Mouse (Mus musculus) spleen, adult 2 months (tissue): Measurements from ENCODE around the gene Rnft2. TPM values are rescaled to one million over a fixed set of nuclear protein-coding genes. Genes with fewer than 3 reads are reported as not detected.

ENCODE experiments used
- DNase-seq, 2 experiments: peaks; one replicate each; pipeline versions ENCODE4 v3.0.0 to v3.0.0-alpha.2; 2012 to 2021; ENCODE audit warnings: low spot score in 2 of 2, low read depth in 1 of 2
- H3K27ac ChIP-seq: fragments of 200-500 bp; 2 replicates; pipeline ENCODE4 v1.5.1; 2012; ENCODE audit warnings: low read length, inconsistent platforms; ENCODE audit not compliant: insufficient read depth
- H3K27me3 ChIP-seq: fragments of 200-500 bp; 2 replicates; pipeline ENCODE4 v1.6.1; 2012; ENCODE audit warnings: mild to moderate bottlenecking, moderate library complexity, low read length, inconsistent platforms; ENCODE audit not compliant: control insufficient read depth, insufficient read depth
- H3K36me3 ChIP-seq: fragments of 200-500 bp; 2 replicates; pipeline ENCODE4 v1.6.1; 2012; ENCODE audit warnings: mild to moderate bottlenecking, low read length, inconsistent platforms; ENCODE audit not compliant: control insufficient read depth, insufficient read depth
- H3K4me1 ChIP-seq: fragments of 200-500 bp; 2 replicates; pipeline ENCODE4 v1.6.1; 2011; ENCODE audit warnings: inconsistent platforms; ENCODE audit not compliant: control insufficient read depth, insufficient read depth, insufficient read length
- H3K4me3 ChIP-seq: fragments of 200-500 bp; 2 replicates; pipeline ENCODE4 v1.5.1; 2011; ENCODE audit warnings: mild to moderate bottlenecking, inconsistent platforms; ENCODE audit not compliant: insufficient read depth, insufficient read length; ENCODE audit errors: extremely low read depth
- CTCF ChIP-seq: fragments of 200-500 bp; IDR thresholded peaks from 2 replicates; pipeline ENCODE4 v1.5.1; 2011; ENCODE audit warnings: mild to moderate bottlenecking, inconsistent platforms; ENCODE audit not compliant: insufficient read depth, insufficient read length, insufficient replicate concordance; ENCODE audit errors: extremely low read depth
- POLR2A ChIP-seq: fragments of 200-500 bp; IDR thresholded peaks from 2 replicates; pipeline ENCODE4 v1.6.1; 2011; ENCODE audit warnings: low read depth, low read length, inconsistent platforms
- WGBS: fragments of 180-500 bp; shearing (Covaris S2); methylation state at CpG from one replicate; pipeline ENCODE4 v1.1.7; 2018; 5-methylcytosine and 5-hydroxymethylcytosine counted together
- polyA plus RNA-seq: library from polyadenylated mRNA; depleted of rRNA; stranded (reverse); fragments of >200 nt; gene quantifications from 2 replicates; pipeline ENCODE4 v1.2.3, GENCODE M21; 2012

Rnft2 gene
- polyA plus RNA-seq, 1 experiment, result 1.2 TPM

GRCm38 (mm10) chr5:118264279-118264678, 19.4 kb upstream of the Rnft2 start:
- no peak for TF ChIP-seq CTCF
- no peak for TF ChIP-seq POLR2A
- Histone ChIP-seq H3K4me1 (no peaks in the 10 kb centered on the region), H3K4me3 (no peak overlapping the region), H3K36me3 (peaks cover 7% of the 10 kb centered on the region; the same call in 1 of the 2 replicates), H3K27me3 (no peaks in the 10 kb centered on the region), H3K27ac (no peak overlapping the region)
- WGBS, result 89% methylated on average over 9 of the region's 9 CpGs
- no peak for DNase-seq

GRCm38 (mm10) chr5:118262418-118262817, 17.5 kb upstream of the Rnft2 start:
- no peak for DNase-seq

GRCm38 (mm10) chr5:118261181-118261580, 16.3 kb upstream of the Rnft2 start:
- Histone ChIP-seq H3K4me1 (no peaks in the 10 kb centered on the region), H3K4me3 (no peak overlapping the region), H3K27ac (no peak overlapping the region), H3K27me3 (no peaks in the 10 kb centered on the region), H3K36me3 (peaks cover 14% of the 10 kb centered on the region; the same call in 1 of the 2 replicates)
- 95% methylated on average over 9 of the region's 9 CpGs for WGBS
- DNase-seq, result no peak
- TF ChIP-seq CTCF (no peak), POLR2A (no peak)

More at GRCm38 (mm10) chr5:118262418-118262817, 17.5 kb upstream of the Rnft2 start:
- no peak overlapping the region for H3K4me3 ChIP-seq
- TF ChIP-seq CTCF (no peak), POLR2A (no peak)
- H3K4me1 ChIP-seq, result no peaks in the 10 kb centered on the region
- H3K27me3 ChIP-seq, result no peaks in the 10 kb centered on the region
- H3K27ac ChIP-seq, result no peak overlapping the region
- peaks cover 12% of the 10 kb centered on the region; the same call in 1 of the 2 replicates for H3K36me3 ChIP-seq
- 87% methylated on average over 8 of the region's 8 CpGs for WGBS

GRCm38 (mm10) chr5:118260642-118261041, 15.7 kb upstream of the Rnft2 start:
- no peak for TF ChIP-seq POLR2A
- TF ChIP-seq CTCF, result no peak

GRCm38 (mm10) chr5:118260055-118260454, 15.1 kb upstream of the Rnft2 start:
- Histone ChIP-seq H3K27me3 (no peaks in the 10 kb centered on the region), H3K4me1 (no peaks in the 10 kb centered on the region), H3K27ac (no peak overlapping the region), H3K4me3 (no peak overlapping the region), H3K36me3 (peaks cover 14% of the 10 kb centered on the region; the same call in 1 of the 2 replicates)
- DNase-seq, result no peak
- 58% methylated on average over 10 of the region's 10 CpGs for WGBS
- TF ChIP-seq CTCF (no peak), POLR2A (no peak)

More at GRCm38 (mm10) chr5:118260642-118261041, 15.7 kb upstream of the Rnft2 start:
- DNase-seq, result no peak
- Histone ChIP-seq H3K4me3 (no peak overlapping the region), H3K27ac (no peak overlapping the region), H3K4me1 (no peaks in the 10 kb centered on the region), H3K27me3 (no peaks in the 10 kb centered on the region), H3K36me3 (peaks cover 14% of the 10 kb centered on the region; the same call in 1 of the 2 replicates)
- WGBS, result 97% methylated on average over 11 of the region's 11 CpGs

- H3K27ac ChIP-seq, result no peak overlapping the region
These were observed 14.7 kb upstream of the Rnft2 start for GRCm38 (mm10) chr5:118259636-118260035.

GRCm38 (mm10) chr5:118259152-118259551, 14.2 kb upstream of the Rnft2 start:
- H3K27me3 ChIP-seq, result no peaks in the 10 kb centered on the region
- no peaks in the 10 kb centered on the region for H3K4me1 ChIP-seq
- peaks cover 14% of the 10 kb centered on the region; the same call in 1 of the 2 replicates for H3K36me3 ChIP-seq
- H3K27ac ChIP-seq, result no peak overlapping the region
- no peak for DNase-seq
- WGBS, result 75% methylated on average over 6 of the region's 6 CpGs
- TF ChIP-seq CTCF (no peak), POLR2A (no peak)
- H3K4me3 ChIP-seq, result no peak overlapping the region

More at GRCm38 (mm10) chr5:118259636-118260035, 14.7 kb upstream of the Rnft2 start:
- no peak overlapping the region for H3K4me3 ChIP-seq
- no peak for TF ChIP-seq POLR2A
- no peak for TF ChIP-seq CTCF
- H3K27me3 ChIP-seq, result no peaks in the 10 kb centered on the region
- H3K36me3 ChIP-seq, result peaks cover 14% of the 10 kb centered on the region; the same call in 1 of the 2 replicates
- 76% methylated on average over 6 of the region's 6 CpGs for WGBS
- no peaks in the 10 kb centered on the region for H3K4me1 ChIP-seq
- no peak for DNase-seq
